Mouse (Mus musculus) G1E (cell line): ENCODE data around the gene Ipo13.

ENCODE experiments used
- CTCF ChIP-seq: IDR thresholded peaks from 2 replicates; pipeline ENCODE4 v1.5.1; 2012; ENCODE audit warnings: low read depth, low read length, inconsistent platforms, mixed read lengths
- GATA1 ChIP-seq: IDR thresholded peaks from 2 replicates; pipeline ENCODE4 v1.6.1; 2012; ENCODE audit warnings: borderline replicate concordance, low read length, inconsistent platforms, mixed read lengths
- POLR2AphosphoS5 ChIP-seq: IDR thresholded peaks from 2 replicates; pipeline ENCODE4 v1.6.1; 2012; ENCODE audit warnings: low read depth, low read length, inconsistent platforms; ENCODE audit not compliant: insufficient replicate concordance
- TAL1 ChIP-seq: conservative IDR thresholded peaks from 2 replicates; pipeline ENCODE4 v1.6.1; 2012; ENCODE audit warnings: low read depth, low read length, inconsistent platforms, mixed read lengths

- TF ChIP-seq CTCF (no peak), POLR2AphosphoS5 (no peak), GATA1 (no peak), TAL1 (no peak)
Measured at GRCm38 (mm10) chr4:117884146-117884545, 30.7 kb downstream of the Ipo13 start.
